Mouse (Mus musculus) intestine, embryonic 14.5 days (tissue): ENCODE data around the gene Zbtb7a. TPM values are rescaled to one million over a fixed set of nuclear protein-coding genes. Genes with fewer than 3 reads are reported as not detected.
A peak's percentile ranks its signal among the peaks of the same experiment; 100 is the strongest.

Experiments
- ATAC-seq: fragments of 200-750 bp; cut with Nextera tagmentation; replicated peaks from 2 replicates; pipeline ENCODE4 v1.8.0; 2017; ENCODE audit warnings: low read depth, moderate number of reproducible peaks, moderate TSS enrichment, moderate library complexity; ENCODE audit not compliant: low FRiP score, low TSS enrichment
- DNase-seq: peaks from one replicate; pipeline ENCODE4 v3.0.0-alpha.2; 2018; ENCODE audit warnings: low spot score
- H3K27ac ChIP-seq: fragments of 300-500 bp; sonication (generic); 2 replicates; pipeline ENCODE4 v1.5.1; 2014; ENCODE audit warnings: low read depth, mild to moderate bottlenecking, control low read depth
- H3K27me3 ChIP-seq: fragments of 300-500 bp; sonication (generic); replicated peaks from 2 replicates; pipeline ENCODE4 v1.6.1; 2014; ENCODE audit warnings: low read length, control low read depth; ENCODE audit not compliant: control insufficient read depth, insufficient read depth
- H3K36me3 ChIP-seq: fragments of 300-500 bp; sonication (generic); 2 replicates; pipeline ENCODE4 v1.6.1; 2014; ENCODE audit warnings: low read length, control low read depth; ENCODE audit not compliant: control insufficient read depth, insufficient read depth
- H3K4me1 ChIP-seq: fragments of 300-500 bp; sonication (generic); replicated peaks from 2 replicates; pipeline ENCODE4 v1.6.1; 2014; ENCODE audit warnings: low read length, control low read depth, mixed read lengths; ENCODE audit not compliant: control insufficient read depth, insufficient read depth
- H3K4me2 ChIP-seq: fragments of 300-500 bp; sonication (generic); 2 replicates; pipeline ENCODE4 v1.6.1; 2014; ENCODE audit warnings: low read length
- H3K4me3 ChIP-seq: fragments of 300-500 bp; sonication (generic); 2 replicates; pipeline ENCODE4 v1.5.1; 2014; ENCODE audit warnings: low read depth, low read length, control low read depth, mixed read lengths
- H3K9ac ChIP-seq: fragments of 300-500 bp; sonication (generic); 2 replicates; pipeline ENCODE4 v1.6.1; 2014; ENCODE audit warnings: mild to moderate bottlenecking, low read length
- H3K9me3 ChIP-seq: fragments of 300-500 bp; sonication (generic); 2 replicates; pipeline ENCODE4 v1.6.1; 2016; ENCODE audit warnings: low read length, control low read depth; ENCODE audit not compliant: control insufficient read depth
- WGBS: fragments of 180-500 bp; shearing (Covaris S2); extraction: QIAGEN DNeasy Blood & Tissue Kit; methylation state at CpG from one replicate; pipeline ENCODE4 v1.1.7; 2014; 5-methylcytosine and 5-hydroxymethylcytosine counted together
- polyA plus RNA-seq: library from polyadenylated mRNA; unstranded; fragments of >200 nt; fragmentation: Nextera tagmentation; extraction: Ambion mirVana; gene quantifications from 2 replicates; pipeline ENCODE4 v1.2.1, GENCODE M21; 2014

Gene Zbtb7a
- polyA plus RNA-seq, 1 experiment from 2014 or later: 28.7 TPM

GRCm38 (mm10) chr10:81142551-81142981 lies 7.5 kb downstream of the Zbtb7a start:
- ATAC-seq: no peak
- no peaks in the 10 kb centered on the region for H3K27me3 ChIP-seq
- 84% methylated on average over 5 of the region's 5 CpGs for WGBS
- no peak for DNase-seq
- no peak overlapping the region for H3K4me2 ChIP-seq
- peaks cover 40% of the 10 kb centered on the region for H3K4me1 ChIP-seq
- no peak overlapping the region for H3K9ac ChIP-seq
- H3K4me3 ChIP-seq: no peak overlapping the region
- no peaks in the 10 kb centered on the region for H3K9me3 ChIP-seq
- H3K27ac ChIP-seq: 0 out of 2 replicates have a peak overlapping the region, but pooled peaks have one; percentile 9
- H3K36me3 ChIP-seq: peaks cover 41% of the 10 kb centered on the region

GRCm38 (mm10) chr10:81143157-81143633 lies 8.2 kb downstream of the Zbtb7a start:
- peaks cover 47% of the 10 kb centered on the region for H3K36me3 ChIP-seq
- no peak overlapping the region for H3K4me2 ChIP-seq
- DNase-seq: no peak
- H3K9me3 ChIP-seq: no peaks in the 10 kb centered on the region
- WGBS: 91% methylated on average over 7 of the region's 7 CpGs
- no peak overlapping the region for H3K27ac ChIP-seq
- ATAC-seq: no peak
- H3K4me3 ChIP-seq: no peak overlapping the region
- no peaks in the 10 kb centered on the region for H3K27me3 ChIP-seq
- H3K9ac ChIP-seq: no peak overlapping the region
- peaks cover 39% of the 10 kb centered on the region for H3K4me1 ChIP-seq

GRCm38 (mm10) chr10:81143845-81144437 lies 8.9 kb downstream of the Zbtb7a start:
- no peak overlapping the region for H3K9ac ChIP-seq
- DNase-seq (no peak), ATAC-seq (no peak)
- H3K36me3 ChIP-seq: peaks cover 55% of the 10 kb centered on the region
- H3K4me1 ChIP-seq: peaks cover 32% of the 10 kb centered on the region
- 95% methylated on average over 52 of the region's 52 CpGs for WGBS
- no peak overlapping the region for H3K4me2 ChIP-seq
- H3K27me3 ChIP-seq: no peaks in the 10 kb centered on the region
- H3K9me3 ChIP-seq: no peaks in the 10 kb centered on the region
- no peak overlapping the region for H3K27ac ChIP-seq
- H3K4me3 ChIP-seq: no peak overlapping the region

DNA sequence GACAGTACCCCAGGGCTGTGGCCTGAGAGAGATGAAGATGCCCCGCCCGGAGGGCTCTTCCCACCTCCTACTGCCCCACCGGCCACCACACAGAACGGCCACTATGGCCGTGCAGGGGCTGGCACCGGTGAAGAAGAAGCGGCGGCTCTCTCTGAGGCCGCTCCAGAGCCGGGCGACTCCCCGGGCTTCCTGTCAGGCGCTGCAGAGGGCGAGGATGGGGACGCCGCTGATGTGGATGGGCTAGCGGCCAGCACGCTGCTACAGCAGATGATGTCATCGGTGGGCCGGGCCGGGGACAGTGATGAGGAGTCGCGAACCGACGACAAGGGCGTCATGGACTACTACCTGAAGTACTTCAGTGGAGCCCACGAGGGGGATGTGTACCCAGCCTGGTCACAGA lies 9.6 kb downstream of the Zbtb7a start:
- no peak overlapping the region for H3K4me3 ChIP-seq
- no peak overlapping the region for H3K4me2 ChIP-seq
- H3K36me3 ChIP-seq: peaks cover 62% of the 10 kb centered on the region
- 90% methylated on average over 27 of the region's 27 CpGs for WGBS
- H3K9me3 ChIP-seq: no peaks in the 10 kb centered on the region
- H3K9ac ChIP-seq: no peak overlapping the region
- H3K27ac ChIP-seq: no peak overlapping the region
- DNase-seq (no peak), ATAC-seq (no peak)
- H3K27me3 ChIP-seq: no peaks in the 10 kb centered on the region
- peaks cover 24% of the 10 kb centered on the region for H3K4me1 ChIP-seq

GRCm38 (mm10) chr10:81145307-81145706 lies 10.3 kb downstream of the Zbtb7a start:
- no peak for DNase-seq
- H3K4me1 ChIP-seq: peaks cover 18% of the 10 kb centered on the region
- no peaks in the 10 kb centered on the region for H3K27me3 ChIP-seq
- ATAC-seq: no peak
- H3K27ac ChIP-seq: no peak overlapping the region
- H3K4me3 ChIP-seq: no peak overlapping the region
- H3K9ac ChIP-seq: no peak overlapping the region
- 93% methylated on average over 6 of the region's 6 CpGs for whole genome bisulfite sequencing
- H3K36me3 ChIP-seq: peaks cover 65% of the 10 kb centered on the region
- H3K4me2 ChIP-seq: 0 out of 2 replicates have a peak overlapping the region, but pooled peaks have one; percentile 3
- no peaks in the 10 kb centered on the region for H3K9me3 ChIP-seq

GRCm38 (mm10) chr10:81145778-81146177 lies 10.8 kb downstream of the Zbtb7a start:
- peaks cover 65% of the 10 kb centered on the region for H3K36me3 ChIP-seq
- no peaks in the 10 kb centered on the region for H3K9me3 ChIP-seq
- WGBS: 57% methylated on average over 7 of the region's 7 CpGs
- peaks cover 13% of the 10 kb centered on the region for H3K4me1 ChIP-seq
- H3K4me2 ChIP-seq: 0 out of 2 replicates have a peak overlapping the region, but pooled peaks have one; percentile 3
- peak overlapping the region; percentile 61; the same call in 1 of the 2 replicates for H3K27ac ChIP-seq
- H3K9ac ChIP-seq: no peak overlapping the region
- DNase-seq: no peak
- ATAC-seq: peak; percentile 52
- H3K27me3 ChIP-seq: no peaks in the 10 kb centered on the region
- H3K4me3 ChIP-seq: no peak overlapping the region

- H3K4me2 ChIP-seq: peak overlapping the region; percentile 20
- WGBS: 79% methylated on average over 4 of the region's 4 CpGs
- H3K36me3 ChIP-seq: peaks cover 65% of the 10 kb centered on the region
- no peak overlapping the region for H3K4me3 ChIP-seq
- H3K4me1 ChIP-seq: peaks cover 9% of the 10 kb centered on the region; the same call in 1 of the 2 replicates
- no peaks in the 10 kb centered on the region for H3K27me3 ChIP-seq
- H3K27ac ChIP-seq: peak overlapping the region; percentile 61; the same call in 1 of the 2 replicates
- no peaks in the 10 kb centered on the region for H3K9me3 ChIP-seq
- ATAC-seq: peak; percentile 24; the same call in 1 of the 2 replicates
- H3K9ac ChIP-seq: no peak overlapping the region
- DNase-seq: no peak
These were observed 11.3 kb downstream of the Zbtb7a start for GRCm38 (mm10) chr10:81146296-81146695.

DNA sequence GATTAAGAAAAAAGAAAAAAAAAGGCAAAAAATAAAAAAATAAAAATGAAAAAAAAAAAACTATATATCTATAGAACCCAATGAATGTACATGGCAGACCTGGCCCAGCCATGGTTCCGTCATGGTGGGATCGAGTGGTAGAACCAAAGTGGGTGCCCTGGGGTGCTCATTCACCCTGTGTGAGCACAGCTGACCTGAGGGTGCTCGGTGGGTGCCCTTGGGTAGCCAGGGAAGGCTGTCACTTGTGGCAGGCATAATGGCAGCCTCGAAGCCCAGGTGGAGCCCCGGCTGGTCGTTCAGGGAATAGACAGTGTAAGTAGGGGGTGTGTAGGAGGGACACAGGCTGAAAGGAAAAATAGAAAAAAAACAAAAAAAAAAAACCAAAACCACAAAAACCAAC lies 16.2 kb downstream of the Zbtb7a start:
- H3K9ac ChIP-seq: no peak overlapping the region
- no peaks in the 10 kb centered on the region for H3K27me3 ChIP-seq
- H3K36me3 ChIP-seq: peaks cover 78% of the 10 kb centered on the region
- ATAC-seq (no peak), DNase-seq (no peak)
- 78% methylated on average over 6 of the region's 6 CpGs for WGBS
- no peaks in the 10 kb centered on the region for H3K4me1 ChIP-seq
- H3K4me2 ChIP-seq: no peak overlapping the region
- H3K4me3 ChIP-seq: no peak overlapping the region
- H3K27ac ChIP-seq: no peak overlapping the region
- no peaks in the 10 kb centered on the region for H3K9me3 ChIP-seq

GRCm38 (mm10) chr10:81152609-81153008 lies 17.6 kb downstream of the Zbtb7a start:
- ATAC-seq (0 out of 2 replicates have a peak, but pooled peaks have one; percentile 28), DNase-seq (no peak)
- H3K27ac ChIP-seq: peak overlapping the region; percentile 47; the same call in 1 of the 2 replicates
- H3K4me1 ChIP-seq: no peaks in the 10 kb centered on the region
- peaks cover 78% of the 10 kb centered on the region for H3K36me3 ChIP-seq
- H3K9me3 ChIP-seq: no peaks in the 10 kb centered on the region
- H3K4me2 ChIP-seq: no peak overlapping the region
- H3K4me3 ChIP-seq: no peak overlapping the region
- H3K27me3 ChIP-seq: no peaks in the 10 kb centered on the region
- WGBS: 69% methylated on average over 12 of the region's 12 CpGs
- no peak overlapping the region for H3K9ac ChIP-seq
